Mouse (Mus musculus) fat pad, adult 2 months (tissue): ENCODE data around the gene Il17c.

Source experiments
- DNase-seq: peaks from one replicate; pipeline ENCODE4 v3.0.0-alpha.2; 2011; ENCODE audit warnings: low read depth, low spot score; ENCODE audit errors: extremely low read depth

The Il17c gene

DNA sequence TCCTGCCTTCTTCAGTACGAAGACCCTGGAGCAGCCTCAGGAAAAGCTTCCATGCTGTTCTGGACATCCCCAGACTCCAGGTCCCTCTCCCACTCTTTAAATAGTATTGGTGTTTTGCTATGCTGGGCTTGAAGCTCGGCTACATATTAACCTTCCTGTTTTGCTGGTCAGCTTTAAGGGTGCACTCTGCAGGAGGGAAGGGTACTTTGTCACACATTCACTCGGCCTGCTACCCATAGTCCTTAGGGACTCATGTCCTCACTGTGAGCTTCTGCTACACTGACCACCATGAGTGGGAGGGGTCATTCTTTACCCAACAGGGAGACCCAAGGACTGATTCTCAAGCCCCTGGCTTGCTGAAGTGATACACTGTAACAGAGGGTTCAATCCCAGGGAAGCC, 8.8 kb downstream of the Il17c start:
- DNase-seq: no peak

DNA sequence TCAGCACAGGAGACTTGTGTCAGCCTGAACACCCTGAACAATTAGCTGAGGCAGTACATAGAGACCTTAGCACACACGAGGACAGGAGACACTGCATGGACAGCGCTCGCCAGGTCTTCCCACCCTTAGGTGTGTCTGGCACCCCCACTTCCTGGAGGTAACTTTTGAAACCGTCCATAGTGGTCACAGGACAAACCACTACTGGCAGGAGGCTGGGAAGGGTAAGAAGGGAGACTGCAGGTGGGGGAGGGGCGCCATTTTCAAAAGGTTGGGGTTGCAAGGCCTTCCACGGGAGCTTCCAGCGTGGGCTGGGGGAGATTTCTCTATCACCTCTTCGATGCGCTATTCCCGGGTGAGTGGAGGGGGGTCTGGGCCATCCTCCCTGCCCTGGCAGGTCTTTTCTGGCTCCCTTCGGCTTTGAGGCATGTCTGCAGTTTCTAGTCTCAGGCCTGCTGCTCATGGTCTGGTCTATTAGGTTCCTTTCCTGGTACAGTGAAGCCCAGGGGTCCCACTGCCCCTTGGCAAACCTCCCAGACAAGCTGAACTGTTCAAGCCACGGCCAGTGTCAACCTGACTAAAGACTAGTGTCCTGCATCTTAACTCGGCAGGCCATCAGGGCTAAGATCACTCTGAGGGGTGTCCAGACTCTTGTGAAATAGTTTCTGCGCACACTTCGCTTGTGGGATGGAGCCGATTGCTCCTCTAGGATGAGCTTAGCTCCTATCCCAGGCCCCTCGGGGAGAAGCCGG, 10.0 kb downstream of the Il17c start:
- DNase-seq: no peak

DNA sequence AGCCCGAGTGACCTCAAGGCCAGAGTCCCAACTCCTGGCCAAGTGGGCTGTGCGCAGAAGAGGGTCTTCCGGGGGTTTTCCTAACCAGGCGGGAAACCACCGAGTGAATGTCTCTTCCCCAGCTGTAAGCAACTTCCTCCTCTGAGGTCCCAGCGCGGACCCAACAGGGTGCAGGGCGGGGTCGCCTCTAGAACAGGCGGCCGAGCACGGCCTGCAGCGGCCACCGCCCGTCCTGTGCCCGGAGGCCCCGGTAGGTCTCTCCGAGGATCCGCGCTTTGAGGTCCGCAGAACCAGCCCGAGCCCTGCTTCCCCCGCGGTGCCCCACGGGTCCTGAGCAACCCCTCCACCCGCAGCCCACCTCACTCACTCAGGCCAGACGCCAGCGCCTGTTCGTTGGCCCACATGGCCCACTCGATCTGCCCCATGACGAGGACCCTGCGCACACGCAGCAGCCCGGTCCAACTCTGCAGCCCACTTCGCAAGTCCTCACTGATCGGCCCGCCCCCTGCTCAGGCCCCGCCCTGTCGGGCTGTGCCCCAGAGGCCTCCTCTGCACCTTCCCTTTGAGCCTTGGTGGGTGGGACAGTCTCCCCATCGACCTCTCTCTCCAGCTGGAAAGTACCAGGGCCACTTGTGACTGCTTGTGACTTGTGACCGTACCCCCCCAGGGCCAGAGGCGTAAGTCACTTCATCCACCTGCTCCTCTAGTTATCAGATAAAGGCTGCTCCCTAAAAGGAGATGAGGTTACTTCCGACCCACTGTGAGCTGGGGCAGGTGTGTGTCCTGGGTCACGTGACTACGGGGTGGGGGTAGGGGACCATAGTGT, 10.8 kb downstream of the Il17c start, which contains the start of gene Cyba:
Gene Cyba (minus strand): TSS at position 488 of the 826 bp plus-strand sequence.
- DNase-seq: no peak

DNA sequence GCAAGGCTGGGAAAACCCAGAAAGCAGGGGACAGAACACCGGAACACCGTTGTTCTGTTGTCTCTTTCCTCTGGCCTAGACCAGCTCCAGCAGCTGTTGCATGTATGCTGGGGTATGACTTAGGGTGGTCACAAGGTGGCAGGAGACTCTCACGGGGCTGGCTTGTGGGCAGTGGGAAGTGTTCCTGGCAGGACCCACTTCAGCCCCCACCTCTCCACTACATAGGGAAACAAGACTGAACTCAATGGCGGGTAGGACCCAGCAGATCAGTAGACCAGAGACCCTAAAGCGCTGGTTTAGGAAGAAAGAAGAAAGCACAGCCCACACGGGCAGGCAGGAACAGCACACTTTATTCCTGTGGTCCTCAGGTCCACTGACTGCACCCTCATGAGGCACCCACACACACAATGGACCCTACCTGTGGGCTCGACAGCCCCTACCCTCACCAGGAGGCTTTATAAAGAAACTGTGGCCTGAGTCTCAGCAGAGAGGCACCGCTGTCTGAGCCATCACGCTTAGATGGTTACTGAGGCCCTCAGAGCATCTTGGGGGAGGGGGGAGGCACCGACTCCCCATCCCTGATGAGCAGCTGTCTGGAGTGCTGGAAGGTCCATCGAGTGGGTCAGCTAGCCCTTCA, 11.6 kb downstream of the Il17c start:
- DNase-seq: no peak

DNA sequence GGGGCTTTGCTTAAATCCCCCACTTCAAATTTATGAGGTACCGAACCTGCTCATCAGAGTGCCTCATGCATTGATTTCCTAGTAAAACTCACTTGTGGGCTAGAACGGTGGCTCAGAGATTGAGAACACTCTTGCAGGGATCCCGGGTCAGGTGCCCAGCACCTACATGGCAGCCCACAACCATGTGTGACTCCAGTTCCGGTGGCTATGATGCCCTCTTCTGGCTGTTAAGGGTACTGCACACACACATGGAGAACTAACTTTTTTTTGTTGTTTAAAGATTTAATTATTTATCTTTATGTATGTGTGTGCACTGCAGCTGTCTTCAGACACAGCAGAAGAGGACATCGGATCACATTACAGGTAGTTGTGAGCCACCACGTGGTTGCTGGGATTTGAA, 13.6 kb downstream of the Il17c start:
- DNase-seq: no peak

DNA sequence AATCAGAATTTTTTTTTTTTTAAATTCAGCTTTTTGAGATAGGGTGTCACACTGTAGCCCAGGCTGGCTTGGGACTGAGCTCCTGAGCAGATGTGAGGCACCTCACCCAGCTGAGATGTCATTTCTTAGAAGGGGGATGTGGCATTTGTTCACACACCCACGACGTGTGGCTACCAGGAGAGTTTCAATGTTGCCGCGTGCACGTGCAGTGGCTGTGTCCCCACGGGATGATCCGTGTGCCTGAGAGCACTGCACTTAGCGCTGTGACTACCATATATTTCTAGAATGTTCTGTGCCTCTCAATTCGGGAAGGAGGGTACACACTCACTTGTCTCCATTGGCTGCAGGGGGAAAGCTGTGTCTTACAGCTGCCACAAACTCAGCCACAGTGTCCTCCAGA, 14.3 kb downstream of the Il17c start:
- no peak for DNase-seq

DNA sequence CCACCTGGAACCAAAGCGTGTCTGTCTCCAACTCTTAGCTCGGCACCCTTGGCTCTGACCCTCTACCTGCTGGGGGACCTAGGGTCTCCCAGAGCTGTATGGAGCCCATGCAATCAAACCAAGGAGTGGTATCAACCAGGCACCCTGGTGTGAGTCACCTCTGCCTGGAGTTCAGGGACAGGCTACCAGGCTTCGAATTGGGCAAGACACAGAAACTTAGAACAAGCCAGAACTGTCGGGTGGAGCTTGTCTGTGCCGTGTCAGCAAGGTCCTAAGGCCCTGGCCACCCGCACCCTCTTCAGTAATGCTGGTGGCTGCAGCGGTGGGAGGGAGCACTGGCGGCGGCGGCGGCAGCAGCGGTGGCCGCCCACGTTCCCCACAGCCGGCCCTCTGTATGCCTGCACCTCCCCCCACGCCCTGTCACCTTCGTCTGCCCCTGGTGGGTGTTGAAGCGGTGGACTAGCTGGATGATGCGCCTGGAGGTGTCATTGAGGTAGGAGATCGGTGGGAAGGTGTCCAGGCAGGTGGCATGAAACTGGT, 14.8 kb downstream of the Il17c start:
- no peak for DNase-seq

DNA sequence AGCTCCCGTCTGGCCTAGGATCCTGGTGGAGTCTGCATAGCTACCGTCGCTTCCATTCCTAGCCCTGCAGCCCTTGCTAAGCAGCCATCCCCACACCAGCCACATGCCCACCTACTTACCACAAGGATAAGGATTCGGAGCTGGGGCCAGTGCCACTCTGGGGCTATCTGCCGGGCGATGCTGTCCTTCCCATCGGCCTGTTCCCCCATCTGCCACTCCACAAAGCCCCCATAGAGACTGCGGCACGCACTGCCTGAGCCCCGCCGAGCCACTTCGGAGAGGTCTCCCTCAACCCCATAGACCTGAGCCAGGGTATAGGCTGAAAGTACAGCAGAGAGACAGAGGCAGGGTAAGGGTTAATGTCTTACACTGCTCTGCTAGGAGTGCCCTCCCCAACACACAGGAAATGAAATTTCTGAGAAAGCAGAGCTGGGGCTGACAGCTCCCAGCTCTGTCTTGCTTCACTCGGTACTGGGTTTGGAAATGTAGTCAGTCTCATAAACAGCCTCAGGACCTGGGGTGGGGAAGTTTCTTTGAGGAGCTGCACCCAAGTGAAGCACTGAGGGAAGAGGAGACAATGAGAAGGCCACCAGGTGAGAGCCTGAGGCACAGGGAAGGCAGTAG, 16.0 kb downstream of the Il17c start:
- no peak for DNase-seq

DNA sequence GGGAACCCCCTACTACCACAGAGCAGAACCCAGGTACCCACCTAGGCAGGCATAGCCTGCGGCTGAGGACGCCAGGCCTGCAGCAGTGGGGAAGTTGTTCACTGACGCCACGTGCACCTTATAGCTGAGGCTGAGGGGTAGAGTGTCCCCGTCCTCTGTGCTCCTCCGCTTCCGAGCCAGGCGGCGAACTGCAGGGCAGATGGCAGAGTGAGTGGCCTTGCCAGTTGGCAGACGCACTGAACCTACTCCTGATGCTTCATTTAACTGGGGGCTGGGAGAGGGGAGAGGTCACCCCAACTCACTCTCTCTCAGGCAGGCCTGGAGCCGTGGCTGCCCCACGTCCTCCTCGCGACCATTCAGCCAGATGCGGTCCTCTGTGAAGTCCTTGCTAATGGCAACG, 17.5 kb downstream of the Il17c start:
- no peak for DNase-seq

DNA sequence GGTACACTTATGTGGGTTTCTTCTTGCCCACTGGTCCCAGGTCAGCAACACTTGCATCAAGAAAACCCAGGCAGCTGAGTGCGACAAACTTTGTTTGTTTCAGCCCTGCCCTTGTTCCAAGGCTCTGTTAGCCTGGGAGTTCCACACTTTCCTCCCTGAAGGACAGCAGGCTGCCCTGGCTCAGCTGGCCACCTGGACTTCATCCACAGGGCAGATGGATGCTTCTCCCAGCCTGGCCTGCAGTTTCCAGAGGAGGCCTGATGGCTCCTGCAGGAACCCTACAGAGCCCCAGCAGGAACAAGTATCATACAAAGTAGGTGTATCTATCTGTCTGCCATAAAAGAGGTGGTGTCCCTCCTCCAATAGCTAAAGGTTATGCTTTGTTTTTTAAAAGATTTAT, 19.5 kb downstream of the Il17c start:
- no peak for DNase-seq

DNA sequence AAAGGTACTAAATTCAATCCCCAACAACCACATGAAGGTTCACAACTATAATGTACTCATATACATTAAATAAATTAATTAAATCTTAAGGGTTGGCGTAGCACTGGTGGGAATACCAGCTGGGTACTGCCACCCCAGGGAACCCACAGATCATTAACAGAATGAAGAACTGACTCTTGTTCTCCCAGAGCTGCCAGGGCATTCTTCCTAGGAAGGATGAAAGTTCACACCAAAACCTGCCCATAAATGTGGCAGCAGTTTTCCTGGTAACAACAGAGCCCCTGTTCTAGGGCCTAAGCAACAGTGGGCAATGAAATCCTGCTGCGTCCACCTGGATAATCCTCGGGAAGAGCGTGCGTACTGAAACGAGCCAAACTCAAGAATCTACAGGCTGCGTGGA, 20.5 kb downstream of the Il17c start:
- DNase-seq: no peak

DNA sequence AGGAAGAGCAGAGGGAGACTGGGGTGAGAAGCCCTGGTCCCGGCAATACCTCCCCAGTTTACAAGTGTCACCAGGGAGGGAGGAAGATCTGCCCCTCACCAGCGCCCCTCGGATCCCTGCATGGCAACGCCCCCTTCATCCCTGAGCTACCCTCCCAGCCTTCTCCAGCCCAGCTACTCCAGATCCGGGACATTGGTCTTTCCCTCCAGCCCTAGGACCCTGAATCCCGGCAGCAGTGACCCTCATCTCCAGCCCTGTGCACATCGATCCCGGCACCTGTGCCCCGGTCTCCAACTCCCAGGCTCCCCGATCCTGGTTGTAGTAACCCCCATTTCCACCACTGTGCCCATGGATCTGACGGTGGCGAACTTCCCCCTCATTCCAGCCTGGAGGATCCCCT, 21.0 kb downstream of the Il17c start:
- no peak for DNase-seq

DNA sequence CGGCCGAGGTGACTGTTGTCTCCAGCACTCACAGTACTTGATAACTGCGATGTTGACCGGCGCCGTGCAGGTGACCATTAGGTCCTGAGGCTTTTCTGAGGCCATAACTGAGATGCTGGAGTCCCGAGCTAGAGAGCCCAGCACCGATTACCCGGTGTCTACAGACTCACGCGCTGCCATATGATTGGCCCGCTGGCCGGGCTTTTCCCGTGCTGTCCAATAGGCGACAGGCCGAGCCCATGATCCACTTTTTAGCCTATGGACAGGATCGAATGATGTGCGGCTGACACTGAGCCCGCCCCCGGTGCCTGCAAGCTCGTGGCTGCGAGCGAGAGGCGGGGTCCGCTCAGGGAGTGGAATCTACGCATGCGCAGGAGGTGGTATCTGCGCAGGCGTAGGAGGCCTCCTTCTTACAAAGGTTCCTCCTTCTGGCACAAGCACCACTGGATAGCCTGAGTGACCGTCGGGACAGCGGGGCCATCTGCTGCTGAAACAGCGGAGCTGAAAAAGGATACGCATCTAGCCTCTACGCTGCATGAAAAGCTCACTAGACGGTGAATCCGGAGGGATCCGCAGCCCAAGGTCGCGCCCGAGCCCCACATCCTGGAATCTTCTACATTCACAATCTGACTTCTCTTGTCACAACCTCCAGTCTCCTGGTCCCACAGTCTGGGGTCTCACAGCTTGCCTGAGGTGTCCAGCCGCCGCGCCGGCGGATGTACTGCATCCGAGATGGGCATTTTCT, 21.6 kb downstream of the Il17c start, which contains the start of gene Mvd:
Gene Mvd (minus strand): TSS at position 161 of the 745 bp plus-strand sequence.
- peak; percentile 85 for DNase-seq

DNA sequence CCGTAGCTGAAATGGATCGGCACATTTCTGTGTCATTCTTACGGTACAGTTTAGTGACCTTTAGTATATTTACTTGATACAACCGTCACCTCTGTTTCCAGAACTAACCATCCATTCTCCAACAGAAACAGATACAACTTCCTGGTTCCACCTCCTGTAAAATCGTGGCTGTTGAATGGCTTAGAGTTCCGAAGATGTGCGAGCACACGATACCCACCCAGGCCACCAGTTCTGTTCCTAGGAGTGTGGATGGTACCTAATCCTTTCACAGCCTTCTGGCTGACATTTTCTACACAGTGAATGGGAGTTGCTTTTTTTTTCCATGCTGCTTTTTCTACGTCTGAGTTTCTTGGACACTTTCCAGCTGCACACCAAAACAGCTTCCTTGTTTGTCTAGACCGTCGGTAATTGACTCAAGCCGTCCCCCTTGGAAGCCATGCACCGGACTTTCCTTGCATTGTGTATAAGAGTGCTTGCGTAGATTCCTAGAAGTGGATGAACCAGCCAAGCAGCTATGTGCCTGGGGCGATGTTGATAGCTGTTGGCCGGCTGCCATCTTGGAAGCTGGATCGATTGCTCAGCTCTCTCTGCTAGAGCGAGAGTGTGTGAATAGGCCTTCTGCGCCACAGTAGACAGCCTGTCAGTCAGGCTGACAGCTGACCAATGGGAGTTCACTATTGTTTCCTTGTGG, 22.4 kb downstream of the Il17c start:
- peak; percentile 68 for DNase-seq

DNA sequence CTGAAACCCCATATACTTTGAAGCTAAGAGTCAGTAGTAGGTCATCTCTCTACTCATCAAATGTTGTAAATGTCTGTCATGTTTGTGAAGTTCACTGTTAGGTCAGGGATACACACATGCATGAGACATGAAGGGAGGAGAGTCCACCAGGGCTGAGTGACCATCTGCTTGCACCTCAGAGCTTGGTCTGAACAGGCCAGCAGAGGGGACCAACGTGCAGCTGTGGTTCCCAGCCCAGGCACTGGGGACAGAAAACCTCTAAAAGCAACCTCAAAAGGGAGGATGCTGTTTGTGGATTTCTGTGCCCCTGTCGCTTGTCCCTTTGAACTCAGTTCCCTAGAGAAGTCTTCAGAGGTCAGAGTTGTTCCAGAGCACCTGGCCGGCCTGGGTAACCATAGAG, 23.4 kb downstream of the Il17c start:
- DNase-seq: no peak

DNA sequence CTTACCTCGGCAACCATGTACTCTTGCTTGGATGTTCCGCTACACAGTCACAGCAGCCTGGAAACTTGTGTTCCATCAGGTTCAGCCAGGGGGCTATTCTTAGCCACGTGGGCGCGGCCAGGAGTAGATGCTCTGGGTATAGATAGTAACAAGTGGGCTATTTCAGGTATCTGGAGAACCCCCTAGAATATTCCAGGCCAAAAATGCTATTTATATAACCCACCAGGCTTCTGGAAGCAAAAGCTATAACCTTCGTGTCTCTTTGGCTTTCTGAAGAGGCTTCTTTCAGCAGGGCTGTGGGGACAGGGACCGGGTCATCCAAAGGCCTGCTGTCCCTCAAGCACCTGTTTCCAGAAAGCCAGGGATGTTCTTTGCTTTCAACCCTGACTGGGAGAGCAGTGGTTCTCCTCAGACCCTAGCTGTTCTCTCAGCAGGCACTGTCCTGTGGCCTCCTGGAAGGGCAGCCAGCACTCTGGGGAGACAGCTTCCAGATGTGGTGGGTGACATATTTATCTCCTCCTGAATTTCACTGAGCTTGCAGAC, 29.4 kb downstream of the Il17c start:
- no peak for DNase-seq

DNA sequence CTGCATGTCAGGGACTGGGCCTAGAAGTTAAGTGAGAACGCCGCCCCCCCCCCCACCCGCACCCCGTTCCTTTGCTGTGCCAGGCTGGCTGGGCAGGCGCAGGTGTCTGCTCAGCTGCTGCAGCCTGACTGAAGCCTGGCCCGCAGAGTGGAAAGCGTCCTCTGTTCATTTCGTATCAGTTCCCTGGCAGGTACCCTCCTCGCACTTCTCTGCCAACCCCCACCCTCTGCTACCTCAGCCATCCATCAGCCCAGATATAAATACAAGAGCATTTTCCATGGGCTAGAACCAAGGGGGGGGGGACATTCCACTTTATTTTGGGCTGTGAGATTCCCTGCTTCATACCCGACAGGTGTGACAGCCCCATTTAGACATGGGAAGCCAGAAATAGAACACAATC, 30.3 kb downstream of the Il17c start:
- DNase-seq: no peak

DNA sequence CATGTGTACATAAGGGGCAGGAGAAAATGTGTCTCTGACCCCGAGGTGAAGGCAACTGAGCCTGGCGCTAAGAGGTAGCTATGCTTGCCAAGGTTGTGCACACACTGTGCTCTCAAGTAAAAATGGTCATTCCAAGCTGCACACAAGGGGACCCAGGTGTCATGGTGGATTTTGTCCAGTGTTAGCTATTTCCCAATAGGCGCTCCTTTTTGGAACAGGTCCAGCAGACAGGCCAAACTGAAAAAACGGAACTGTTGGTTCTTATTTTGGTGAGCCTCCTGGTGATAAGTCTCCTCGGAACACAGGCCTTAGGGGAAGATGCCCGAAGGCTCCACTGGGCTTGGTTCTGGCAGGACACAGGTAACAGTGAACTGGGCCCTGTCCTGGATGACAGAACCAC, 32.6 kb downstream of the Il17c start:
- no peak for DNase-seq

DNA sequence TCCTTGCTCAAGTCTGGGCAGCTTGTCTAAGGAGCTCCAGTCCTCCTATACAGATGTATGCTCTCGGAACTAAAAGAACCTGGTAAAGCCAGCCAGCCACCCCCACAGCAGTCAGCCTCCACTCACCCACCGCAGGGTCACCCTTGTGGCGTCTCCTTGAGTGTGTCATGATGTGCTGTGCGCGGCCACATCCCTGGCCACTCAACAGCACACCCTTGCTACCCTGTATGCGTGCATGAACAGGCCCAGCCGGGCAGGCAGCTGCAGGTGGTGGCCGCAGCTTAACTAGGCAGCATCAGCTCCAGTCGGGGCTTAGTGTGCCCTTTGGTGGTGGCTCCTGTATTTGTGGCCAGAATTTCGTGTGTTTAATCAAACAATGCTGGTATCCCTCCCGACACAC, 35.4 kb downstream of the Il17c start:
- DNase-seq: no peak
